Mouse (Mus musculus) bone marrow, adult 2 months (tissue): ENCODE data around the gene Gm32742.

ENCODE experiments used
- CTCF ChIP-seq: fragments of 200-500 bp; IDR thresholded peaks from 2 replicates; pipeline ENCODE4 v1.5.1; 2011; ENCODE audit warnings: low read length, control low read depth; ENCODE audit not compliant: control insufficient read depth, insufficient read depth
- POLR2A ChIP-seq: fragments of 200-500 bp; IDR thresholded peaks from 2 replicates; pipeline ENCODE4 v1.6.1; 2011; ENCODE audit warnings: low read depth, mild to moderate bottlenecking, control low read depth, low read length, borderline replicate concordance; ENCODE audit not compliant: control insufficient read depth

- no peak for TF ChIP-seq CTCF
- TF ChIP-seq POLR2A = no peak
Measured at GRCm38 (mm10) chr9:51163989-51164388, 1.3 kb downstream of the Gm32742 start.
